Mouse (Mus musculus): ENCODE measurements at regions not wholly inside any gene's neighbourhood (a gene's known extent, or its start where the extent isn't known, plus 50 kb on each side); places are given as distances from the start of the nearest gene placed in this dataset.

GRCm38 (mm10) chr15:16411686-16412085 is 316.9 kb upstream of the Cdh9 start:
- TF ChIP-seq POLR2A (IDR thresholded peaks at IDR 0.05; ENCODE audit: insufficient read depth, low read length) = no peak
- no peak for TF ChIP-seq CTCF (IDR thresholded peaks at IDR 0.05; ENCODE audit: low read depth, low read length)

Data from ES-Bruce4 (cell line).